Mouse (Mus musculus) limb, embryonic 11.5 days (tissue): Measurements from ENCODE around the gene Sema4a. TPM values are rescaled to one million over a fixed set of nuclear protein-coding genes. Genes with fewer than 3 reads are reported as not detected.

ENCODE experiments used
- ATAC-seq: fragments of 200-750 bp; cut with Nextera tagmentation; 2 replicates; pipeline ENCODE4 v1.8.0; 2017; ENCODE audit warnings: low read depth; ENCODE audit not compliant: insufficient number of reproducible peaks, low FRiP score, low TSS enrichment
- DNase-seq: peaks from one replicate; pipeline ENCODE4 v3.0.0-alpha.2; 2015; ENCODE audit warnings: low spot score
- H3K27ac ChIP-seq: fragments of 300-500 bp; sonication (generic); replicated peaks from 2 replicates; pipeline ENCODE4 v1.5.1; 2014; ENCODE audit warnings: low read depth, mild to moderate bottlenecking, low read length
- H3K27me3 ChIP-seq: fragments of 300-500 bp; sonication (generic); 2 replicates; pipeline ENCODE4 v1.6.1; 2014; ENCODE audit warnings: mild to moderate bottlenecking, low read length, mixed read lengths; ENCODE audit not compliant: control insufficient read depth, insufficient read depth
- H3K36me3 ChIP-seq: fragments of 300-500 bp; sonication (generic); 2 replicates; pipeline ENCODE4 v1.6.1; 2014; ENCODE audit warnings: mild to moderate bottlenecking, low read length, moderate library complexity, mixed read lengths; ENCODE audit not compliant: control insufficient read depth, insufficient read depth
- H3K4me1 ChIP-seq: fragments of 300-500 bp; sonication (generic); 2 replicates; pipeline ENCODE4 v1.6.1; 2014; ENCODE audit warnings: low read length, mixed read lengths; ENCODE audit not compliant: control insufficient read depth, insufficient read depth
- H3K4me2 ChIP-seq: fragments of 300-500 bp; sonication (generic); 2 replicates; pipeline ENCODE4 v1.6.1; 2014; ENCODE audit warnings: low read depth, mild to moderate bottlenecking, moderate library complexity; ENCODE audit not compliant: severe bottlenecking
- H3K4me3 ChIP-seq: fragments of 300-500 bp; sonication (generic); 2 replicates; pipeline ENCODE4 v1.5.1; 2014; ENCODE audit warnings: low read depth, low read length
- H3K9ac ChIP-seq: fragments of 300-500 bp; sonication (generic); 2 replicates; pipeline ENCODE4 v1.6.1; 2014; ENCODE audit warnings: mild to moderate bottlenecking, low read length
- H3K9me3 ChIP-seq: fragments of 300-500 bp; sonication (generic); 2 replicates; pipeline ENCODE4 v1.6.1; 2016; ENCODE audit warnings: low read length; ENCODE audit not compliant: control insufficient read depth
- WGBS: fragments of 180-500 bp; shearing (Covaris S2); extraction: QIAGEN DNeasy Blood & Tissue Kit; methylation state at CpG from one replicate; pipeline ENCODE4 v1.1.7; 2014; 5-methylcytosine and 5-hydroxymethylcytosine counted together
- polyA plus RNA-seq: library from polyadenylated mRNA; unstranded; fragments of >200 nt; fragmentation: Nextera tagmentation; extraction: Ambion mirVana; gene quantifications from 2 replicates; pipeline ENCODE4 v1.2.1, GENCODE M21; 2014

Sema4a gene
- polyA plus RNA-seq, 1 experiment from 2014 or later: 5.4 TPM

- no peak overlapping the region for H3K27ac ChIP-seq
- H3K4me1 ChIP-seq: peaks cover 27% of the 10 kb centered on the region
- under 1% methylated on average over 55 of the region's 55 CpGs for WGBS
- ATAC-seq (peak; percentile 81), DNase-seq (peak; percentile 57)
- H3K4me2 ChIP-seq: peak overlapping the region; percentile 98
- H3K27me3 ChIP-seq: peaks cover 13% of the 10 kb centered on the region
- H3K9ac ChIP-seq: peak overlapping the region; percentile 61
- H3K9me3 ChIP-seq: no peaks in the 10 kb centered on the region
- no peaks in the 10 kb centered on the region for H3K36me3 ChIP-seq
- peak overlapping the region; percentile 54 for H3K4me3 ChIP-seq
Measured at GRCm38 (mm10) chr3:88502641-88503504, 41.9 kb upstream of the Sema4a start.

- peak overlapping the region; percentile 61 for H3K9ac ChIP-seq
- WGBS: 16% methylated on average over 11 of the region's 11 CpGs
- H3K4me3 ChIP-seq: peak overlapping the region; percentile 54
- peaks cover 27% of the 10 kb centered on the region for H3K4me1 ChIP-seq
- peaks cover 13% of the 10 kb centered on the region for H3K27me3 ChIP-seq
- ATAC-seq (no peak), DNase-seq (no peak)
- H3K9me3 ChIP-seq: no peaks in the 10 kb centered on the region
- peak overlapping the region; percentile 98 for H3K4me2 ChIP-seq
- no peaks in the 10 kb centered on the region for H3K36me3 ChIP-seq
- no peak overlapping the region for H3K27ac ChIP-seq
Measured at GRCm38 (mm10) chr3:88502031-88502571, 41.1 kb upstream of the Sema4a start.

DNA sequence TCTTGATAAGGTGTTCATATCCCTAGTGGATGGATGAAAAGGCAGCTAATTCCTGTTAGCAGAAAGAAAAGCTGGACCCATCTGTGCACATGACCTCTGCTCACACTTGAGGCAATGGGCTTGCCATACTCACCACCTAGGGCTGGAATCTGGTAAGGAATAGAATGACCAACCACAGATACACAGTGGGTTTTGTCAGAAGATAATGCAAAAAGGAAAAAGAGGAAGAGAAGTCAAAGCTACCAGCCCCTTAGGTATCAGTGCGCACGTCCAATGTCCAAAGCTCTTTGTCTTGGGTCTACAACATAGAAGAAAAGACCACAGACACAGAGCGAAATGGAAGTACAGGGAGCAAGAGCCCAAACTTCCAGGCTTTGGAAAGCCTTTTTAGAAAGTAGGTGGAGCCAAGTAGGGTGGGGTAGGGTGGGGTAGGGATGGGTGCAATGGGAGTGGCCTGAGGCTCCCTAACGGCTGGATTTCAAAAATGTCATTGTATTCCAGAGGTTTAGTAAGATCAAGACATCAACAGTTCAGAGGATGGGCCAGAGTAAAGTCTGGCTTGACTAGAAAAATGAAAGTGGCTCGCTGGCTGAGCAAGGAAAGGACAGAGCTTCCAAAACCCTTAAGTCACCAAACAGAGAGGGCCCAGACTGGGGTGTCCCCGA lies 40.5 kb upstream of the Sema4a start:
- no peak overlapping the region for H3K27ac ChIP-seq

DNA sequence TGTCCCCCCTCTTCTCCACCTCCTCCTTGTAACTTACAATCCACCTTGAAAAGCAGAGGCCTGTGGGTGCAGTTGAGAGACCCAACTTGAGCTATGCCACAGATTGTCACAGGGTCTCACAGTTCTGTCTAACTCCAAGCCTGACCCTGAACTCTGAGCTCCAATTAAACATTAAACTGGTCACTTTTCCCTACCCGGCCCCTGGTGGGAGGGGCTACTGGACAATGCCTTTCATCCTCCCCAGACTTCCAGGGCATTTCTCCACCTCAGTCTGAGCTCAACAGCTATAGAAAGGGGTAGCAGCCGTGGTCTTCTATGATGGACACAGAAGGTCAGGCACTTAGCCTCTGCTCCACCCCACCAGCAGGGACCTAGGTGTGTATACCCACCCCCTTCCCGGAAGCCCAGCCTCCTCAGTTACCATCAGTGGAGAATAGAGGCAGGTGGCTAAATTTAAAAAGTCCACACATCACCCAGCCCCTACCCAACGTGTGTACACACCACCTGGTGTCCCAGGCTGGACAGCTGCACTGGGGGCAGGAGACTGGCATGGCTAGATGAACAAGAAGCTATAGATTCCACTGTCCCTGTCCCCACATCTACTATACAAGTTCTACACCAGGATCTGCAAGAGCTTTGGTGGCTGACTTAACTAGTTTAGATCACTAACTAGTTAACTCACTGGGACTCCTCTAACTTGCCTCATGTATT lies 39.8 kb upstream of the Sema4a start:
- ATAC-seq (no peak), DNase-seq (no peak)
- Histone ChIP-seq H3K9me3 (no peaks in the 10 kb centered on the region), H3K9ac (no peak overlapping the region), H3K4me3 (no peak overlapping the region), H3K27me3 (peaks cover 13% of the 10 kb centered on the region), H3K27ac (no peak overlapping the region), H3K36me3 (no peaks in the 10 kb centered on the region), H3K4me1 (peaks cover 26% of the 10 kb centered on the region), H3K4me2 (no peak overlapping the region)
- 55% methylated on average over 4 of the region's 4 CpGs for WGBS

More for the DNA sequence above, 40.5 kb upstream of the Sema4a start:
- Histone ChIP-seq H3K36me3 (no peaks in the 10 kb centered on the region), H3K4me1 (peaks cover 27% of the 10 kb centered on the region), H3K4me2 (peak overlapping the region; percentile 98), H3K4me3 (peak overlapping the region; percentile 54), H3K9ac (no peak overlapping the region), H3K9me3 (no peaks in the 10 kb centered on the region), H3K27me3 (peaks cover 13% of the 10 kb centered on the region)
- 53% methylated on average over 6 of the region's 6 CpGs for WGBS
- no peak for DNase-seq
- ATAC-seq: no peak

GRCm38 (mm10) chr3:88500087-88500486 lies 39.1 kb upstream of the Sema4a start:
- DNase-seq (no peak), ATAC-seq (no peak)
- H3K9me3 ChIP-seq: no peaks in the 10 kb centered on the region
- peaks cover 13% of the 10 kb centered on the region for H3K27me3 ChIP-seq
- no peaks in the 10 kb centered on the region for H3K36me3 ChIP-seq
- no peak overlapping the region for H3K4me3 ChIP-seq
- no peak overlapping the region for H3K4me2 ChIP-seq
- no peak overlapping the region for H3K27ac ChIP-seq
- H3K9ac ChIP-seq: no peak overlapping the region
- peaks cover 20% of the 10 kb centered on the region for H3K4me1 ChIP-seq
- WGBS: 81% methylated on average over 7 of the region's 7 CpGs

DNA sequence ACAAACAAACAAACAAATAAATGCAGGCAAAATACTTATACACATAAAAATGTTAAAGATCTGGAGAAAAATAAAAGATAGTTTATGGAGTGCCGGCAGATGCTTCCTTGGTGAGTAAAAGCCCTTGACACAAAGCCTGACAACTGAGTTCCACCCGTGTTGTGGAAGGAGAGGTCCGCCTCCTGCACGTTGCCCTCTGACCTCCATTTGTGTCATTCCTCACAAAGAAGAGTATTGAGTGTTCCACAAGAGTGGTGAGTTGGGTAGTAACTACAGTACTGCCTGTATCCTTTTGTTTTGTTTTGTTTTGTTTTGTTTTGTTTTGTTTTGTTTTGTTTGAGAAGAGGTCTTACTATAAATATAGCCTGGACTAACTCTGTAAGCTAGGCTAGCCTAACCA lies 38.6 kb upstream of the Sema4a start:
- H3K4me1 ChIP-seq: peaks cover 20% of the 10 kb centered on the region
- DNase-seq: no peak

GRCm38 (mm10) chr3:88495741-88496415 lies 34.9 kb upstream of the Sema4a start:
- H3K27me3 ChIP-seq: no peaks in the 10 kb centered on the region
- DNase-seq (no peak), ATAC-seq (no peak)
- H3K36me3 ChIP-seq: no peaks in the 10 kb centered on the region
- H3K9ac ChIP-seq: no peak overlapping the region; the same call in 1 of the 2 replicates
- no peak overlapping the region for H3K4me2 ChIP-seq
- H3K27ac ChIP-seq: no peak overlapping the region
- WGBS: 86% methylated on average over 10 of the region's 10 CpGs
- no peaks in the 10 kb centered on the region for H3K9me3 ChIP-seq
- H3K4me1 ChIP-seq: peaks cover 15% of the 10 kb centered on the region
- H3K4me3 ChIP-seq: no peak overlapping the region

More for the DNA sequence above, 38.6 kb upstream of the Sema4a start:
- Histone ChIP-seq H3K4me3 (no peak overlapping the region), H3K9ac (no peak overlapping the region), H3K27ac (no peak overlapping the region), H3K9me3 (no peaks in the 10 kb centered on the region), H3K36me3 (no peaks in the 10 kb centered on the region), H3K27me3 (peaks cover 13% of the 10 kb centered on the region), H3K4me2 (no peak overlapping the region)
- ATAC-seq: no peak
- 77% methylated on average over 4 of the region's 4 CpGs for WGBS
